Mouse (Mus musculus) olfactory bulb, adult 2 months (tissue): ENCODE data around the gene Lgi1. TPM values are rescaled to one million over a fixed set of nuclear protein-coding genes. Genes with fewer than 3 reads are reported as not detected.

Experiments used
- H3K27ac ChIP-seq: fragments of 200-500 bp; 2 replicates; pipeline ENCODE4 v1.5.1; 2012; ENCODE audit warnings: low read depth, low read length; ENCODE audit not compliant: insufficient read depth
- H3K4me1 ChIP-seq: fragments of 200-500 bp; 2 replicates; pipeline ENCODE4 v1.6.1; 2012; ENCODE audit warnings: low read length; ENCODE audit not compliant: control insufficient read depth, insufficient read depth
- H3K4me3 ChIP-seq: fragments of 200-500 bp; 2 replicates; pipeline ENCODE4 v1.5.1; 2012; ENCODE audit warnings: mild to moderate bottlenecking, low read depth, low read length, moderate library complexity; ENCODE audit not compliant: insufficient read depth
- CTCF ChIP-seq: fragments of 200-500 bp; IDR thresholded peaks from 2 replicates; pipeline ENCODE4 v1.5.1; 2012; ENCODE audit warnings: low read depth, mild to moderate bottlenecking, low read length, moderate library complexity; ENCODE audit not compliant: insufficient read depth
- POLR2A ChIP-seq: fragments of 200-500 bp; IDR thresholded peaks from 2 replicates; pipeline ENCODE4 v1.6.1; 2012; ENCODE audit warnings: mild to moderate bottlenecking, low read depth, low read length, moderate library complexity; ENCODE audit not compliant: insufficient read depth
- WGBS: fragments of 180-500 bp; shearing (Covaris S2); methylation state at CpG from one replicate; pipeline ENCODE4 v1.1.7; 2018; 5-methylcytosine and 5-hydroxymethylcytosine counted together
- polyA plus RNA-seq: library from polyadenylated mRNA; stranded (reverse); fragments of >200 nt; gene quantifications from 2 replicates; pipeline ENCODE4 v1.2.4, GENCODE M21; 2012; ENCODE audit warnings: low replicate concordance; ENCODE audit not compliant: missing spikeins, insufficient read depth, insufficient read length

Gene Lgi1
- polyA plus RNA-seq, 1 experiment = not detected

GRCm38 (mm10) chr19:38349013-38349341 is 84.6 kb downstream of the Lgi1 start:
- WGBS = 37% methylated on average over 5 of the region's 5 CpGs
- Histone ChIP-seq H3K27ac (no peak overlapping the region), H3K4me3 (no peak overlapping the region), H3K4me1 (peaks cover 2% of the 10 kb centered on the region)
- no peak for TF ChIP-seq POLR2A
- no peak for TF ChIP-seq CTCF

GRCm38 (mm10) chr19:38351202-38351601 is 86.9 kb downstream of the Lgi1 start:
- 87% methylated on average over 2 of the region's 2 CpGs for WGBS
- peaks cover 2% of the 10 kb centered on the region for H3K4me1 ChIP-seq
- no peak for TF ChIP-seq CTCF
- TF ChIP-seq POLR2A = no peak
- no peak overlapping the region for H3K27ac ChIP-seq
- no peak overlapping the region for H3K4me3 ChIP-seq

- Histone ChIP-seq H3K4me1 (peaks cover 2% of the 10 kb centered on the region), H3K4me3 (no peak overlapping the region), H3K27ac (no peak overlapping the region)
- TF ChIP-seq CTCF (no peak), POLR2A (no peak)
- 91% methylated on average over 3 of the region's 3 CpGs for WGBS
Measured at GRCm38 (mm10) chr19:38351728-38352127, 87.4 kb downstream of the Lgi1 start.

- TF ChIP-seq POLR2A = no peak
- TF ChIP-seq CTCF = no peak
- WGBS = 42% methylated on average over 6 of the region's 6 CpGs
- H3K27ac ChIP-seq = no peak overlapping the region
- H3K4me1 ChIP-seq = peaks cover 2% of the 10 kb centered on the region
- no peak overlapping the region for H3K4me3 ChIP-seq
Measured at GRCm38 (mm10) chr19:38352495-38353130, 88.3 kb downstream of the Lgi1 start.

- 90% methylated on average over 1 of the region's 1 CpGs for WGBS
- H3K4me3 ChIP-seq = no peak overlapping the region
- no peaks in the 10 kb centered on the region for H3K4me1 ChIP-seq
- H3K27ac ChIP-seq = no peak overlapping the region
- TF ChIP-seq POLR2A = no peak
- TF ChIP-seq CTCF = no peak
Measured at GRCm38 (mm10) chr19:38354279-38354678, 89.9 kb downstream of the Lgi1 start.

- WGBS = 79% methylated on average over 10 of the region's 10 CpGs
- no peak overlapping the region for H3K4me3 ChIP-seq
- no peak for TF ChIP-seq POLR2A
- no peak for TF ChIP-seq CTCF
- no peaks in the 10 kb centered on the region for H3K4me1 ChIP-seq
- no peak overlapping the region for H3K27ac ChIP-seq
Measured at GRCm38 (mm10) chr19:38354819-38355360, 90.6 kb downstream of the Lgi1 start.

- no peaks in the 10 kb centered on the region for H3K4me1 ChIP-seq
- no peak overlapping the region for H3K4me3 ChIP-seq
- 72% methylated on average over 8 of the region's 8 CpGs for WGBS
- TF ChIP-seq CTCF = no peak
- TF ChIP-seq POLR2A = no peak
- H3K27ac ChIP-seq = no peak overlapping the region
Measured at GRCm38 (mm10) chr19:38356211-38356828, 92.0 kb downstream of the Lgi1 start.

GRCm38 (mm10) chr19:38357956-38358623 is 93.8 kb downstream of the Lgi1 start:
- no peaks in the 10 kb centered on the region for H3K4me1 ChIP-seq
- no peak for TF ChIP-seq POLR2A
- no peak for TF ChIP-seq CTCF
- 82% methylated on average over 9 of the region's 9 CpGs for WGBS

GRCm38 (mm10) chr19:38359287-38359686 is 95.0 kb downstream of the Lgi1 start:
- Histone ChIP-seq H3K27ac (no peak overlapping the region), H3K4me1 (no peaks in the 10 kb centered on the region), H3K4me3 (no peak overlapping the region)
- 73% methylated on average over 1 of the region's 1 CpGs for WGBS
- TF ChIP-seq POLR2A (no peak), CTCF (no peak)

More at GRCm38 (mm10) chr19:38357956-38358623, 93.8 kb downstream of the Lgi1 start:
- H3K4me3 ChIP-seq = no peak overlapping the region
- H3K27ac ChIP-seq = no peak overlapping the region

Other genes starting within 250 kb of the Lgi1 start
- gene Myof, start 221.0 kb upstream of the Lgi1 start, polyA plus RNA-seq = not detected in 2 replicates
- gene Cep55, start 209.5 kb upstream of the Lgi1 start, polyA plus RNA-seq = not detected in 2 replicates
- not detected in 2 replicates for gene Ffar4, start 167.5 kb upstream of the Lgi1 start, polyA plus RNA-seq
- gene Rbp4, start 139.3 kb upstream of the Lgi1 start, polyA plus RNA-seq = not detected in 2 replicates
- gene Pde6c, start 131.8 kb upstream of the Lgi1 start, polyA plus RNA-seq = not detected in 2 replicates
- not detected in 2 replicates for gene Fra10ac1, start 40.4 kb upstream of the Lgi1 start, polyA plus RNA-seq
- gene Slc35g1, start 131.4 kb downstream of the Lgi1 start, polyA plus RNA-seq = not detected in 2 replicates
- gene Plce1, start 216.6 kb downstream of the Lgi1 start, polyA plus RNA-seq = not detected in 2 replicates